Mouse (Mus musculus): ENCODE data around the gene Gm20388. TPM values are rescaled to one million over a fixed set of nuclear protein-coding genes. Genes with fewer than 3 reads are reported as not detected.

Gm20388 gene
- polyA plus RNA-seq, 2 experiments, result 8.5 TPM; not detected in 1

DNA sequence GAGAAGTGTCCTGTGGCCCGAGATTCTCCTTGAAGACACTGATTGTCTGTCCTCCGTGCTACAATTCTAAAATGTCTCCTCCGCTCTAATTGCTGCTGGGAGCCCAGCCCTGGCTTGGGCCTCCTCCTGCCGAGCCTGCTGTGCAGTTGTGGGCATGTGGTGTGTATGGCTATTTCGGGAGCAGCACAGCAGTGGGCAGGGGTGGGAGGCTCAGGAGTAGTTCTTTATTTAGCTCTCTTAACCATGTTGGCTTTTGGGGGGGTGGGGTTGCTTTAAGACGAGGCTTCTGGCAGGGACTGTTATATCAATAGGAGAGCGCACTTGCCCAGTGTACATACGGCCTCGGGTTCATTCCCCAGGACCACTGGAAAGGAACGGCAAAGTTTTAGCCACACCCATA, 1875.9 kb downstream of the Gm20388 start:
- WGBS (ENCODE audit: insufficient replicate concordance), result 34% methylated on average over 10 of the region's 10 CpGs
- no peaks in the 10 kb centered on the region for H3K36me3 ChIP-seq (replicated peaks; ENCODE audit: control insufficient read depth, insufficient read depth, low read depth)
- no peak overlapping the region for H3K4me3 ChIP-seq (ENCODE audit: insufficient read depth in 1 of 2, low read depth in 2 of 2, low read length in 2 of 2)
- no peaks in the 10 kb centered on the region for H3K9me3 ChIP-seq (ENCODE audit: control insufficient read depth, low read length)
- H3K27ac ChIP-seq, result no peak overlapping the region
- no peak overlapping the region for H3K4me2 ChIP-seq (ENCODE audit: low read depth)
- no peak overlapping the region for H3K9ac ChIP-seq (replicated peaks)
- no peak for ATAC-seq (ENCODE audit: insufficient read depth)
- no peaks in the 10 kb centered on the region for H3K27me3 ChIP-seq (ENCODE audit: control insufficient read depth, insufficient read depth, low read length)
- no peak for TF ChIP-seq EP300 (IDR thresholded peaks at IDR 0.05; ENCODE audit: low read depth)
- no peak for TF ChIP-seq CTCF (IDR thresholded peaks at IDR 0.05; ENCODE audit: low read depth)
- DNase-seq (ENCODE audit: low read depth in 3 of 3, low spot score in 3 of 3), result no peak
- H3K4me1 ChIP-seq (replicated peaks; ENCODE audit: control insufficient read depth in 2 of 2, insufficient read depth in 2 of 2, low read length in 1 of 2), result no peaks in the 10 kb centered on the region

GRCm38 (mm10) chr8:121788786-121789185, 1878.1 kb downstream of the Gm20388 start:
- Histone ChIP-seq H3K4me2 (ENCODE audit: low read depth) (no peak overlapping the region), H3K4me1 (replicated peaks; ENCODE audit: control insufficient read depth in 2 of 2, insufficient read depth in 2 of 2, low read length in 1 of 2) (no peaks in the 10 kb centered on the region), H3K4me3 (ENCODE audit: insufficient read depth in 1 of 2, low read depth in 2 of 2, low read length in 2 of 2) (no peak overlapping the region), H3K9me3 (ENCODE audit: control insufficient read depth, low read length) (no peaks in the 10 kb centered on the region), H3K9ac (replicated peaks) (no peak overlapping the region), H3K27me3 (ENCODE audit: control insufficient read depth, insufficient read depth, low read length) (no peaks in the 10 kb centered on the region), H3K36me3 (replicated peaks; ENCODE audit: control insufficient read depth, insufficient read depth, low read depth) (no peaks in the 10 kb centered on the region), H3K27ac (no peak overlapping the region)
- ATAC-seq (ENCODE audit: insufficient read depth) (no peak), DNase-seq (ENCODE audit: low read depth in 3 of 3, low spot score in 3 of 3) (no peak)
- 60% methylated on average over 8 of the region's 8 CpGs for WGBS (ENCODE audit: insufficient replicate concordance)
- no peak for TF ChIP-seq CTCF (IDR thresholded peaks at IDR 0.05; ENCODE audit: low read depth)

DNA sequence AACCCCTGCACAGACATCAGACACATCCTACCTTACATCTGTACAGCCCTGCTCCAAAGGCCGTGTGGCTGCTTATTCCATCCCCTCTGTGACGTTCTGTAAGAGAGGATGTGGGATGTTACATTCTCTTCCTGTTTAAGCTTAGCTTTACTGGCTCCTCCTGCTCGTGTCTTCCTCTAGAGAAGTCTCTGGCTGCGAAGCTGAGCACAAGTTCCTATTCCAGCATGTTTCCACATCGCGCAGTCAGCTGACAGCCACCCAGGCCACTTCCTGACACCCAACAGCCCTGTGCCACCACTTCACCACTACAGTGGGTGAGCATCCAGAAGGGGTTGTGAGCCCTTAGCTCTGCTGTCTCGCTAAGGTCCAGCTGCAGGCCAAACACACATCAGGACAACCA, 1881.5 kb downstream of the Gm20388 start:
- ATAC-seq (ENCODE audit: insufficient read depth) (peak; percentile 40; the same call in 1 of the 2 replicates), DNase-seq (ENCODE audit: low read depth in 3 of 3, low spot score in 3 of 3) (peak in 2 of 3 experiments; percentile 13 to 17)
- Histone ChIP-seq H3K27ac (no peak overlapping the region), H3K9me3 (ENCODE audit: control insufficient read depth, low read length) (no peaks in the 10 kb centered on the region), H3K4me1 (replicated peaks; ENCODE audit: control insufficient read depth in 2 of 2, insufficient read depth in 2 of 2, low read length in 1 of 2) (no peaks in the 10 kb centered on the region), H3K9ac (replicated peaks) (no peak overlapping the region), H3K36me3 (replicated peaks; ENCODE audit: control insufficient read depth, insufficient read depth, low read depth) (no peaks in the 10 kb centered on the region; the same call in 1 of the 2 replicates), H3K4me2 (ENCODE audit: low read depth) (no peak overlapping the region), H3K4me3 (ENCODE audit: insufficient read depth in 1 of 2, low read depth in 2 of 2, low read length in 2 of 2) (no peak overlapping the region), H3K27me3 (ENCODE audit: control insufficient read depth, insufficient read depth, low read length) (no peaks in the 10 kb centered on the region)
- TF ChIP-seq CTCF (IDR thresholded peaks at IDR 0.05; ENCODE audit: low read depth) (no peak), EP300 (IDR thresholded peaks at IDR 0.05; ENCODE audit: low read depth) (no peak)
- WGBS (ENCODE audit: insufficient replicate concordance), result 13% methylated on average over 7 of the region's 7 CpGs

- DNase-seq (ENCODE audit: low read depth in 3 of 3, low spot score in 3 of 3) (no peak), ATAC-seq (ENCODE audit: insufficient read depth) (no peak)
- Histone ChIP-seq H3K4me2 (ENCODE audit: low read depth) (no peak overlapping the region), H3K9ac (replicated peaks) (no peak overlapping the region), H3K36me3 (replicated peaks; ENCODE audit: control insufficient read depth, insufficient read depth, low read depth) (no peaks in the 10 kb centered on the region; the same call in 1 of the 2 replicates), H3K4me3 (ENCODE audit: insufficient read depth in 1 of 2, low read depth in 2 of 2, low read length in 2 of 2) (no peak overlapping the region), H3K4me1 (replicated peaks; ENCODE audit: control insufficient read depth in 2 of 2, insufficient read depth in 2 of 2, low read length in 1 of 2) (no peaks in the 10 kb centered on the region), H3K27ac (no peak overlapping the region), H3K9me3 (ENCODE audit: control insufficient read depth, low read length) (no peaks in the 10 kb centered on the region), H3K27me3 (ENCODE audit: control insufficient read depth, insufficient read depth, low read length) (no peaks in the 10 kb centered on the region)
- TF ChIP-seq CTCF (IDR thresholded peaks at IDR 0.05; ENCODE audit: low read depth) (no peak), EP300 (IDR thresholded peaks at IDR 0.05; ENCODE audit: low read depth) (no peak)
- whole genome bisulfite sequencing (ENCODE audit: insufficient replicate concordance), result 63% methylated on average over 4 of the region's 4 CpGs
Measured at GRCm38 (mm10) chr8:121792627-121793026, 1882.0 kb downstream of the Gm20388 start.

DNA sequence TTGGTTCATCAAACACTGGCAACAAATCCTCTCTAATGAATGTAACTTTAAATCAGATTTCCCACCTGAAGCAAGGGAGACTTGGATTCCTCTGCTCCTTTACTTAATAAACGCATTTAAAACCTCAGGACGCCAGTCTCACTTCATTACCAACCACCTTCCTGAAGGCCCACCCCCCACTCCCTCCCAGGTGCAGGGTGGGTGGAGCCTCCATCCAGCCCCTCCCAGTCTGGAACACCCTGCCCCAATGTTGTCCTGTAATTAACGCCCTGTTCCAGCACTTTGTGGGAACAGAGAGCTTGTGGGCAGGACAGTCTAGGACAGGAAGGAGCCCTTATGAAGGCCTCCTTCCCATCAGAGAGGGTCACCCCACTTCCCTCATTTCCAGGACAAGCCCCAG, 1883.5 kb downstream of the Gm20388 start:
- Histone ChIP-seq H3K4me2 (ENCODE audit: low read depth) (no peak overlapping the region), H3K9me3 (ENCODE audit: control insufficient read depth, low read length) (no peaks in the 10 kb centered on the region), H3K4me3 (ENCODE audit: insufficient read depth in 1 of 2, low read depth in 2 of 2, low read length in 2 of 2) (no peak overlapping the region), H3K9ac (replicated peaks) (no peak overlapping the region), H3K27ac (no peak overlapping the region), H3K36me3 (replicated peaks; ENCODE audit: control insufficient read depth, insufficient read depth, low read depth) (no peaks in the 10 kb centered on the region; the same call in 1 of the 2 replicates), H3K4me1 (replicated peaks; ENCODE audit: control insufficient read depth in 2 of 2, insufficient read depth in 2 of 2, low read length in 1 of 2) (no peaks in the 10 kb centered on the region), H3K27me3 (ENCODE audit: control insufficient read depth, insufficient read depth, low read length) (no peaks in the 10 kb centered on the region)
- DNase-seq (ENCODE audit: low read depth in 3 of 3, low spot score in 3 of 3) (no peak), ATAC-seq (ENCODE audit: insufficient read depth) (no peak)
- no peak for TF ChIP-seq EP300 (IDR thresholded peaks at IDR 0.05; ENCODE audit: low read depth)
- TF ChIP-seq CTCF (IDR thresholded peaks at IDR 0.05; ENCODE audit: low read depth), result no peak
- WGBS (ENCODE audit: insufficient replicate concordance), result 54% methylated on average over 3 of the region's 3 CpGs

Data from liver, embryonic 14.5 days (tissue).